Mouse (Mus musculus) E14TG2a.4 (cell line): ENCODE data around the gene Olfr556.
"Not testable (repeated sequence)": the region's sequence is repeated elsewhere in the genome, so short reads cannot be mapped to it uniquely, and the experiment has no call there.

Experiments used
- CTCF ChIP-seq: conservative IDR thresholded peaks from 2 replicates; pipeline ENCODE4 v1.5.1; 2014; ENCODE audit warnings: low read length
- NANOG ChIP-seq: IDR thresholded peaks from 2 replicates; pipeline ENCODE4 v1.6.1; 2014; ENCODE audit warnings: borderline replicate concordance, low read length, mixed read lengths
- POU5F1 ChIP-seq: IDR thresholded peaks from 2 replicates; pipeline ENCODE4 v1.6.1; 2014; ENCODE audit warnings: low read length, borderline replicate concordance

DNA sequence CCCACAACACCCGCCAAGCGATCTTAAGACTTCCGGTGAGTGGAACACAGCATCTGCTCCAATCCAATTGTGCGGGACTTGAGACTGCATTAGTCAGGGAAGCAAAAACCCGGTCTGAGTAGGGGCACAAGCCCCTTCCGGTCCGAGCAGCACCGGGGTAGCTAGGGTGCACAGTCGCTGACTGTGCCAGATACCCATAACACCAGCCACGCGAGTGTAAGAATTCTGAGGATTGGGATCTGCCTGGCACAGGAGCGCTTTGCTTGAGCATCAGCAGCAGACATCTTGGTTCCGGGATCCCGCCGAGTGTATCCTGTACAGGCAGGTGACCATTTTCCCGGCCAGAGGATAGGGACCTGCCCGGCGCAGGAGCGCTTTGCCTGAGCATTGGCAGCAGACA, 44.3 kb upstream of the Olfr556 start:
- not testable (repeated sequence) for TF ChIP-seq CTCF, NANOG, POU5F1
